8 mouse cellular contexts compared by ENCODE assay signal in genomic region chr3:96696766-96697732, GRCm38 (mm10). TPM values are rescaled to one million over a fixed set of nuclear protein-coding genes. Genes with fewer than 3 reads are reported as not detected.
DNase-seq lines count a peak whose midpoint lies in the region; ATAC-seq lines count a peak whose summit lies in the region.

No protein-coding gene starts in this region.

- H3K4me3 ChIP-seq in intestine, embryonic 15.5 days (replicated peaks): peak overlapping the region; percentile 91

- peak overlapping the region; percentile 89 for H3K4me2 ChIP-seq in intestine, embryonic 15.5 days (replicated peaks)

- peaks cover 13% of the 10 kb centered on the region; the same call in 1 of the 2 replicates for H3K4me1 ChIP-seq in intestine, embryonic 15.5 days (replicated peaks)

- peak overlapping the region; percentile 87 for H3K9ac ChIP-seq in intestine, embryonic 15.5 days

- H3K36me3 ChIP-seq in intestine, embryonic 15.5 days: peaks cover 13% of the 10 kb centered on the region; the same call in 1 of the 2 replicates

- no peaks in the 10 kb centered on the region for H3K9me3 ChIP-seq in intestine, embryonic 15.5 days

- peak; percentile 97 for ATAC-seq in intestine, embryonic 15.5 days
- ATAC-seq in megakaryocyte-erythroid progenitor cell, adult 5-6 weeks (replicated peaks; ENCODE audit: low FRiP score, low TSS enrichment, poor library complexity, severe bottlenecking): peak; percentile 75

- DNase-seq in adrenal gland, adult 18-20 months (ENCODE audit: low spot score in 2 of 2): peak; percentile 94 to 95
- DNase-seq in embryo, embryonic 11 days: peak; percentile 95
- peak; percentile 94 for DNase-seq in gastrocnemius, postnatal 25 days
- DNase-seq in left cerebral cortex, postnatal 14 days (ENCODE audit: low spot score in 2 of 2): peak; percentile 68 to 73
- DNase-seq in right cerebral cortex, postnatal 14 days: peak; percentile 78
- DNase-seq in urinary bladder, postnatal 25 days (ENCODE audit: low spot score): peak; percentile 88

- H3K27me3 ChIP-seq in intestine, embryonic 15.5 days (replicated peaks): no peaks in the 10 kb centered on the region

- under 1% methylated on average over 80 of the region's 85 CpGs for WGBS in intestine, embryonic 15.5 days

- peak overlapping the region; percentile 95 for H3K27ac ChIP-seq in intestine, embryonic 15.5 days

- intact Hi-C loops in left cerebral cortex, postnatal 14 days (cut with DNase I): no loop called here

RNA-seq across cellular contexts. Expression of gene Pias3, which starts 0.9 kb away (rescaled TPM):
- 10 to 100 TPM; 19.7 to 20.1 TPM for total RNA-seq in adrenal gland, adult 18-20 months (2021)
- total RNA-seq in gastrocnemius, postnatal 25 days (2021): 1 to 10 TPM; 6.5 to 6.9 TPM
- polyA plus RNA-seq in intestine, embryonic 15.5 days (2015; fragmentation: Nextera tagmentation; extraction: Ambion mirVana): 37.1 and 37.2 TPM in 2 replicates
- 10 to 100 TPM; 17.6 to 22.7 TPM for total RNA-seq in left cerebral cortex, postnatal 14 days (2021)
- total RNA-seq in megakaryocyte-erythroid progenitor cell, adult 5-6 weeks (2014; fragmentation: Nextera tagmentation): 11.0 and 14.2 TPM in 2 replicates
- 1.7 and 2.9 TPM in 2 replicates for total RNA-seq in megakaryocyte-erythroid progenitor cell, adult 5-6 weeks (2017)

RNA-seq across cellular contexts. Expression of gene Nudt17, which starts 11.3 kb away (rescaled TPM):
- total RNA-seq in adrenal gland, adult 18-20 months (2021): 1 to 10 TPM; 1.5 TPM
- total RNA-seq in gastrocnemius, postnatal 25 days (2021): under 1 TPM; 0.56 to 0.67 TPM
- 5.7 and 5.9 TPM in 2 replicates for polyA plus RNA-seq in intestine, embryonic 15.5 days (2015; fragmentation: Nextera tagmentation; extraction: Ambion mirVana)
- 1 to 10 TPM; 5.7 to 6.6 TPM for total RNA-seq in left cerebral cortex, postnatal 14 days (2021)
- total RNA-seq in megakaryocyte-erythroid progenitor cell, adult 5-6 weeks (2014; fragmentation: Nextera tagmentation): not detected in 2 replicates
- not detected in 2 replicates for total RNA-seq in megakaryocyte-erythroid progenitor cell, adult 5-6 weeks (2017)

RNA-seq across cellular contexts. Expression of gene Ankrd35, which starts 27.1 kb away (rescaled TPM):
- total RNA-seq in adrenal gland, adult 18-20 months (2021): 1 to 10 TPM; 1.3 to 6.6 TPM
- under 1 TPM; 0.51 to 0.67 TPM for total RNA-seq in gastrocnemius, postnatal 25 days (2021)
- polyA plus RNA-seq in intestine, embryonic 15.5 days (2015; fragmentation: Nextera tagmentation; extraction: Ambion mirVana): 0.48 and 0.49 TPM in 2 replicates
- 1 to 10 TPM; 4.6 to 7.6 TPM for total RNA-seq in left cerebral cortex, postnatal 14 days (2021)
- 0.17 TPM in 1 of 2 replicates, not detected in the other for total RNA-seq in megakaryocyte-erythroid progenitor cell, adult 5-6 weeks (2014; fragmentation: Nextera tagmentation)
- 0.11 TPM in 1 of 2 replicates, not detected in the other for total RNA-seq in megakaryocyte-erythroid progenitor cell, adult 5-6 weeks (2017)

RNA-seq across cellular contexts. Expression of gene Polr3c, which starts 30.4 kb away (rescaled TPM):
- total RNA-seq in adrenal gland, adult 18-20 months (2021): 10 to 100 TPM; 25.2 to 25.5 TPM
- total RNA-seq in gastrocnemius, postnatal 25 days (2021): 10 to 100 TPM; 18.0 to 20.6 TPM
- 36.5 and 39.3 TPM in 2 replicates for polyA plus RNA-seq in intestine, embryonic 15.5 days (2015; fragmentation: Nextera tagmentation; extraction: Ambion mirVana)
- 10 to 100 TPM; 25.5 to 27.7 TPM for total RNA-seq in left cerebral cortex, postnatal 14 days (2021)
- total RNA-seq in megakaryocyte-erythroid progenitor cell, adult 5-6 weeks (2014; fragmentation: Nextera tagmentation): 37.2 and 41.7 TPM in 2 replicates
- total RNA-seq in megakaryocyte-erythroid progenitor cell, adult 5-6 weeks (2017): 17.6 and 28.0 TPM in 2 replicates

RNA-seq across cellular contexts. Expression of gene Rnf115, which starts 30.4 kb away (rescaled TPM):
- 10 to 100 TPM; 37.5 to 39.0 TPM for total RNA-seq in adrenal gland, adult 18-20 months (2021)
- 100 to 1,000 TPM in 1 of 2 experiments, 10 to 100 TPM in 1; 87.8 to 109 TPM for total RNA-seq in gastrocnemius, postnatal 25 days (2021)
- 41.6 and 46.1 TPM in 2 replicates for polyA plus RNA-seq in intestine, embryonic 15.5 days (2015; fragmentation: Nextera tagmentation; extraction: Ambion mirVana)
- total RNA-seq in left cerebral cortex, postnatal 14 days (2021): 10 to 100 TPM; 72.8 to 76.7 TPM
- total RNA-seq in megakaryocyte-erythroid progenitor cell, adult 5-6 weeks (2014; fragmentation: Nextera tagmentation): 35.3 and 40.0 TPM in 2 replicates
- total RNA-seq in megakaryocyte-erythroid progenitor cell, adult 5-6 weeks (2017): 51.7 and 74.3 TPM in 2 replicates

Comparison
In these comparisons a context has a peak if more than half of its experiments do, and no peak if none do; other contexts are left out.
1. Peak in every context shown above with its lines: DNase-seq, ATAC-seq, H3K4me3 ChIP-seq and H3K27ac ChIP-seq.